ENCODE assay signal across 22 mouse cellular contexts in the genomic region with DNA sequence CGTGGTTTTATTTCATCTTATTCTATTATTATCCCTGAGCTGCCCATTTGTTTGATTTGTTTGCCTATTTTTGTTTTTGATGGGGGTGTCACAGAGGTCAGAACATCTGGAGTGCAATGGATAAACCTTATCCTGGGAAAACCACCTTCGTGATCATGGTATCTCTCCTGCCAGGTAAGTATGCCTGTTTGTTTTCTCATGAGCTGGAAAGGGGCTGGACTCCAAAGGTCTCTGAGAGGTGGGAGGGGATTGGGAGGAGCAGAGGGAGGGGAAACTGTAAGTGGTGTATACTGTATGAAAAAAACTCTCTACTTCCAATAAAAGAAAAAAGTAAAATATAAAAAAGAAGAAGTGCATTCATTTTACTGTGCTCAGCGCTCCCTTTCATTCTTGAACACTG.
"Had no signal": no experiment of that assay in that cellular context is flagged by ENCODE, and none has a peak within 500 bp of the region (broad histone marks: within the 10 kb centered on the region; RNA-seq: fewer than 3 reads in every experiment).

No protein-coding gene starts in this region.

- H3K36me3 ChIP-seq: heart, embryonic 10.5 days; heart, embryonic 12.5 days; hindbrain, embryonic 13.5 days; hindbrain, embryonic 15.5 days; limb, embryonic 10.5 days; limb, embryonic 12.5 days; liver, embryonic 13.5 days had no signal

- H3K4me1 ChIP-seq: heart, embryonic 10.5 days; heart, embryonic 12.5 days; hindbrain, embryonic 13.5 days; hindbrain, embryonic 15.5 days; limb, embryonic 10.5 days; limb, embryonic 12.5 days; liver, embryonic 13.5 days had no signal

- H3K27me3 ChIP-seq: heart, embryonic 12.5 days; hindbrain, embryonic 13.5 days; hindbrain, embryonic 15.5 days; limb, embryonic 12.5 days; liver, embryonic 13.5 days had no signal

- ATAC-seq: forebrain, postnatal 0 days; hindbrain, postnatal 0 days had no signal

- H3K4me3 ChIP-seq: heart, embryonic 10.5 days; heart, embryonic 12.5 days; hindbrain, embryonic 13.5 days; hindbrain, embryonic 15.5 days; layer of hippocampus, adult 2 months; left cerebral cortex, adult 2 months; limb, embryonic 10.5 days; limb, embryonic 12.5 days; liver, embryonic 13.5 days had no signal

- H3K9me3 ChIP-seq: heart, embryonic 10.5 days; heart, embryonic 12.5 days; hindbrain, embryonic 13.5 days; hindbrain, embryonic 15.5 days; limb, embryonic 10.5 days; limb, embryonic 12.5 days; liver, embryonic 13.5 days had no signal

- H3K27ac ChIP-seq: heart, embryonic 10.5 days; hindbrain, embryonic 13.5 days; hindbrain, embryonic 15.5 days; hindbrain, postnatal 0 days; layer of hippocampus, adult 2 months; left cerebral cortex, adult 2 months; limb, embryonic 10.5 days; limb, embryonic 12.5 days; liver, embryonic 13.5 days had no signal

- H3K4me2 ChIP-seq: heart, embryonic 12.5 days; hindbrain, embryonic 13.5 days; hindbrain, embryonic 15.5 days; limb, embryonic 12.5 days; liver, embryonic 13.5 days had no signal

- DNase-seq: forebrain, postnatal 0 days; gastrocnemius, postnatal 14 days; gastrocnemius, postnatal 36 days; heart, adult 18-20 months; heart, postnatal 10 days; heart, postnatal 36 days; kidney, adult 18-20 months; kidney, adult 8-10 months; kidney, postnatal 10 days; kidney, postnatal 25 days; kidney, postnatal 4 days; liver; liver, embryonic 13.5 days had no signal

- H3K9ac ChIP-seq: forebrain, postnatal 0 days; heart, embryonic 12.5 days; hindbrain, embryonic 13.5 days; hindbrain, embryonic 15.5 days; limb, embryonic 12.5 days; liver, embryonic 13.5 days had no signal
